Mouse (Mus musculus) lung, postnatal 25 days (tissue): ENCODE results near the gene Nudc.

Experiments
- DNase-seq: peaks from one replicate; pipeline ENCODE4 v3.0.0; 2022; ENCODE audit warnings: low spot score

Nudc gene

GRCm38 (mm10) chr4:133545272-133546231 is at the start of gene Nudc:
Gene Nudc, minus strand, starts transcription at chr4:133545996.
- peak; percentile 98 for DNase-seq

- no peak for DNase-seq
These were observed 49.7 kb upstream of the Nudc start for GRCm38 (mm10) chr4:133595538-133595937.

- peak; percentile 70 for DNase-seq
These were observed 46.8 kb upstream of the Nudc start for GRCm38 (mm10) chr4:133592570-133592969.

GRCm38 (mm10) chr4:133584059-133584951 is 38.5 kb upstream of the Nudc start, which contains the start of gene Gpn2:
Gene Gpn2, plus strand, starts transcription at chr4:133584362.
- peak; percentile 86 for DNase-seq

DNA sequence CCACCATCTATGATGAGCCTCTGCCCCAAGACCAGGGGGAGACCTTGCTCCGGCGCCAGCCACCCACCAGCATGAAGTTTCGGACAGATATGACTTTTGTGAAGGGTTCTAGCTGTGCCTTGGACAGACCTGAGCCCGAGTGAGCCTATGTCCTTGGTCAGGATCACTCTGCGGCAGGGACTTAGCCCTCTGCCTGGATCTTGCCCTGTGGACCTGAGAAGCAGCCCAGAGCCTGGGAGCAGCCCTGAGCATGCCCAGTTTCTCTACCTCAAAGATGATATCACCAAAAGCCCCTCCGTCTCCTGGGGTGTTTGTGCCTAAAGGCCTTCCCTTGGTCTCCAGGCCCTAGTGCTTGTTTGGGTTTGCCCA is 37.9 kb upstream of the Nudc start:
- DNase-seq: no peak

- DNase-seq: no peak
These were observed 32.2 kb upstream of the Nudc start for GRCm38 (mm10) chr4:133577983-133578382.

GRCm38 (mm10) chr4:133574843-133575202 is 29.0 kb upstream of the Nudc start:
- no peak for DNase-seq

GRCm38 (mm10) chr4:133574070-133574842 is 28.5 kb upstream of the Nudc start, which contains the start of gene Gpatch3:
Gene Gpatch3, plus strand, starts transcription at chr4:133574745.
- peak; percentile 93 for DNase-seq

- no peak for DNase-seq
These were observed 24.3 kb upstream of the Nudc start for GRCm38 (mm10) chr4:133570066-133570466.

GRCm38 (mm10) chr4:133569291-133570065 is 23.7 kb upstream of the Nudc start:
- DNase-seq: no peak

DNA sequence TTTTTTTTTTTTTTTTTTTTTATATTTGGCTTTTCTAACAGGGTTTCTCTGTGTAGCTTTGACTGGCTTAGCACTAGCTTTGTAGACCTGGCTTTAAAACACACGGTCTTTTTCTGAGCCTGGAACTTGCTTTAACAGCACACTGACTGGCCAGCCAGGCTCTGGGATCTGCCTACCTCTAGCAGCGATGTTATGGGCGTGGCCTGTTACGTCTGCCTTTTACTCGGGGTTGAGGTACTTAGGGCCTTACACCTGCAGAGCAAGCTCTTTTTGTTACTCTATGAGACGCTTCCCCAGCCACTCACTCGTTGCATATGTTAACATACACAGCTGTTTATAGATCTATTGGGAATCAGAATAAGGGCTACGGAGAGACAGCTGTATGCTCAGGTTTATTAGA is 21.5 kb upstream of the Nudc start:
- no peak for DNase-seq

DNA sequence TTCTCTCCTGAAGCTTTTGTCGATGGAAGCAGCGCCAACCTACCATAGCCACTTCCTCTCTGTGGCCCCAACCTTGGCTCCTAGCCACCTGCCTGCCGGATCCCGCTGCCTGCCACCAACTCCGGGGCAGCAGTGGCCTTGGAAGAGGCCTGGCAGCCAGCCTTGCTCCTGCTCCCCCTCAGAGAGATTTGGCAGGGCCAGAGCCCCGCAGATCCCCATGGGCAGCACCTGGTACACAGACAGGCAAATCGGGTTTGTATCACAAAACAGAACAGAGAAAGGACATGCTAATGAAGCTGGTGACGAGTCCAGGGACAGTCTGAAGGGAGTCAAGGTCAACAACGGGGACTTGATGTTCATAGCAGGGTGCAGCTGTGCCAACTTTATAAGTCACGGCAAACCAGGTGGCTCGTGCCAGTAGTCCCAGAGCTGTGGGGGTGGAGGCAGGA is 17.4 kb upstream of the Nudc start:
- no peak for DNase-seq

- DNase-seq: no peak
These were observed 15.8 kb upstream of the Nudc start for GRCm38 (mm10) chr4:133561622-133562021.

GRCm38 (mm10) chr4:133559846-133560245 is 14.1 kb upstream of the Nudc start:
- no peak for DNase-seq

GRCm38 (mm10) chr4:133557041-133557717 is 11.4 kb upstream of the Nudc start:
- DNase-seq: no peak

- no peak for DNase-seq
These were observed 7.9 kb upstream of the Nudc start for GRCm38 (mm10) chr4:133553448-133554330.

- DNase-seq: no peak
These were observed 7.1 kb upstream of the Nudc start, which contains the start of gene Nr0b2 for GRCm38 (mm10) chr4:133552768-133553447. Gene Nr0b2, plus strand, starts transcription at chr4:133553376.

GRCm38 (mm10) chr4:133552029-133552428 is 6.2 kb upstream of the Nudc start:
- no peak for DNase-seq

- no peak for DNase-seq
These were observed 9.1 kb downstream of the Nudc start for GRCm38 (mm10) chr4:133536652-133537051.
